Mouse (Mus musculus) olfactory bulb, adult 2 months (tissue): ENCODE data around the gene Ubald2.

Experiments used
- CTCF ChIP-seq: fragments of 200-500 bp; IDR thresholded peaks from 2 replicates; pipeline ENCODE4 v1.5.1; 2012; ENCODE audit warnings: low read depth, mild to moderate bottlenecking, low read length, moderate library complexity; ENCODE audit not compliant: insufficient read depth
- POLR2A ChIP-seq: fragments of 200-500 bp; IDR thresholded peaks from 2 replicates; pipeline ENCODE4 v1.6.1; 2012; ENCODE audit warnings: mild to moderate bottlenecking, low read depth, low read length, moderate library complexity; ENCODE audit not compliant: insufficient read depth

- TF ChIP-seq CTCF, result no peak
- TF ChIP-seq POLR2A, result no peak
Observed at GRCm38 (mm10) chr11:116484261-116484660, 50.4 kb downstream of the Ubald2 start.
